Mouse (Mus musculus): ENCODE data around the gene Ddhd1. TPM values are rescaled to one million over a fixed set of nuclear protein-coding genes. Genes with fewer than 3 reads are reported as not detected.

The Ddhd1 gene
- total RNA-seq, 4 experiments from 2014 or later, result 81.4 to 86.2 (median 83.9) TPM

DNA sequence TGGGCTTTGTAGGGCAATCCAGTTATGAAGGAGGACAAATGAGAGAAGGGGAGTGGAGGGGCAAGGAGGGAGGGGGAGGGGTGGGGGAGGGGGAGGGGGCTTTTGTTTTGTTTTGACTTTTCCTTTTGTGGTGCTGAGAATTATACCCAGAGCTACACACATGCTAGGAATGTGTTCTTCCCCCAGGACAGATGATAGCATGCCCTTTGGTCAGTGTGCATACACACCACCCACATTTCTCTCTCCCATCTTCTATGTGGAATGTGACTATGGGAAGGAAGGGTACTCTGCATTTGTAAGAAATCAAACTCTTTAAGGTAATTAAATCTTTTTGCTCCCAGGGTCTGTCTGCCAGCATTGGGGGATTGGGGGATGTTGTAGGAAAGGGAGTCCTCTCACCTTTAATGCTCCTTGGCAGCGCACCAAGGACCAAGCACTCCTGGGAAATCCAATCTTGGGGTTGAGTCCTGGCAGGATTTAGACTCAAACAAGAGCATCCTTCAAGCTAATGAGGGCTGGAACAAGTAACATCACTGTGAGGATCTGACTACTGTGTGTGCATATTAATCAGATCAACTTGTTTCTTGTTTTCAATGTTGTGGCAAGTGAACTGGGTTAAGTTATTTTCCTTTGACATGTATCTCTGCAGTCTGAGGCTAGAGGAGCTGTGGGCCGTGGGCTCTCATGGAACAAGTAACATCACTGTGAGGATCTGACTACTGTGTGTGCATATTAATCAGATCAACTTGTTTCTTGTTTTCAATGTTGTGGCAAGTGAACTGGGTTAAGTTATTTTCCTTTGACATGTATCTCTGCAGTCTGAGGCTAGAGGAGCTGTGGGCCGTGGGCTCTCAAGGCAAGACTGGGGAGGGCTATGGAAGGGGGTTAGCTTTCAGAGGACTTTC is 76.8 kb downstream of the Ddhd1 start:
- DNase-seq (ENCODE audit: low spot score in 2 of 2), result peak; percentile 49 to 68

DNA sequence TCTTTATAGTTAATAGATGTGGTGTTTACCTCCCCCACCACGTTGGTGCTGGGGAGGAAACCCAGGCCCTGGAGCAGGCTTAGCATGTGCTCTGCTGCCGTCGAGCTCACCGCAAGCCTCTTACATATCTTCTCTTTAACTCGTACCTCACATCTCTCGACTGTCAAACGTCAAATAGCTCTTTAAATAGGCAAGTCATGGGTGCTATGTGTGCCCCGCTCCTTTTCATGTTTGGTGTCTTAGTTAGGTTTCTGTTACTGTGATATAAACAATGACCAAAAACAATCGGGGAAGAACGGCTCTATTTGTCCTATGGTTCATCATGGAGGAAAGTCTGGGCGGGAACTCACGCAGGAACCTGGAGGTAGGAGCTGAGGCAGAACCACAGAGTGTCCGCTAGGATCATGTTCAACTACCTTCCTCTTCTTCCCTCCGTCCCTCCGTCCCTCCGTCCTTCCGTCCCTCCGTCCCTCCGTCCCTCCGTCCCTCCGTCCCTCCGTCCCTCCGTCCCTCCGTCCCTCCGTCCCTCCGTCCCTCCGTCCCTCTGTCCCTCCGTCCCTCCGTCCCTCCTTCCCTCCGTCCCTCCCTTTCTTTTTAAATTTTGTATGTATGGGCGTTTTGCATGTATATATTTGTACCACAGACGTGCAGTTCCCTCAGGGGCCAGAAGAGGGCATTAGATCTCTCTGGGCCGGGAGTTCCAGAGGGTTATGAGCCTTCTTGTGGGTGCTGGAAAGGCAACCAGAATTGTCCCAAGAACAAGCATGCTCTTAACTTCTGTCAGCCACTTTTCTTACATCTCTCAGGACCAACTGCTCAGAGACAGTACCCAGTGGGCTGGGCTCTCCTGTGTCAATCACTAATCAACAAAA is 91.6 kb downstream of the Ddhd1 start:
- DNase-seq (ENCODE audit: low spot score in 2 of 2), result peak in 1 of 2 experiments; percentile 68

DNA sequence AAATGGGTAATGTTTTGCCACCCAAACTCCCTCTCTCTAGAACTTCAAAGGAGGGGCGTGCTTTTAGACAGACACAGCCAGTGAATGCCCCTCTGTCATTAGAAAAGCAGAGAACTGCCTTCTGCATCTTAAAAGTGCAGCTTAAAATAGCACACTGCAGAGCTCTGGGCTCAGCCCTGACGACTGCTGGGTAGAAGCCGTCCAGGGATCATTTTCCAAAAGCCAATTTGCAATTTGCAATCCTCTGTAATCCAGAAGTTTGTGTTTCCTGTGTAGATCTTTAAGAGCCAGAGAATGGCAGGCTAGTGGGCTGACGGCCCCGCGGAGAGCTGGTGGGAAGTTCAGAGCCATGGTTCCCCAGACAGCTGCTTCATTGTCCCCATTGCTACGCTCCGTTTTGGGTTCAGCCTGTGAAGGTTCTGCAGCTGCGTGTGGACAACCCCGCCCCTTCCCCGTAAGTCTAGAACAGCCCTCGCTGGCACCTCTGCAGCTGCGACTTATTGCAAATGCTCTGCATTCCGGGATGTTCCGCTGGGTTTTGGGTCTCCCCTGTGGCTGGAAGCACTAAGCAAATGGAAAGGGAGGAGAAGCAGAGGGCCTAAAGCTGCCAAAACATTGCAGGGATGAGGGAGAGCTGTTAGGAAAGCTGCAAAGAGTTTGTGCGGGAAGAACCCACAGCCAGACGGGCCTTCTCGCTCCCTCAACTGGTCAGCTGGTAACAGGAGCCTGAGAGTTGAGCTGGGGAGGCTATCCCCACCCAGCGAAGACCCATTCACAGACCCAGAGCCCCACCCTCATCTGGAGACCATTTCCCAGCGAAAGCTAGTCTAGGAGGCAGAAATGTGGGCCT is 92.5 kb downstream of the Ddhd1 start:
- peak; percentile 41 to 54 for DNase-seq (ENCODE audit: low spot score in 2 of 2)

DNA sequence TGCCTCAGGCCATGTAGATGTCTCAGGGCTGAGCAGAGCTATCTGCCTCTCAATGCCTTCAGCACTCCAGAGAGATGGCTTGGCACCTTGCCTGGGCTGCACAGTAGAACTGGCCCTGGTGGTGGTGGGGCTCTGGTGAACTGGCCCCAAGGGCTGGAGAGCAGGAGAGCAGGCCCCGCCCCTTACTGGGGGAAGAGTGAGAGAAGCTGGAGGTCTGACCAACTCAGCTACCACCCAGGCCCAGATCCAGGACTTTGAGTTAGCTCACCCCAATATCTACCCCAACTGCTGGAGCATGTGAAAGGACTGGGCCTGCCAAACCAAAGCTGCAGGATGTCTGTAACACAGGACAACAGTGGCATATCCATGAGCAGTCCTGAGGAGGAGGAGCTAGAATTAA is 94.4 kb downstream of the Ddhd1 start:
- DNase-seq (ENCODE audit: low spot score in 2 of 2), result peak in 1 of 2 experiments; percentile 41

DNA sequence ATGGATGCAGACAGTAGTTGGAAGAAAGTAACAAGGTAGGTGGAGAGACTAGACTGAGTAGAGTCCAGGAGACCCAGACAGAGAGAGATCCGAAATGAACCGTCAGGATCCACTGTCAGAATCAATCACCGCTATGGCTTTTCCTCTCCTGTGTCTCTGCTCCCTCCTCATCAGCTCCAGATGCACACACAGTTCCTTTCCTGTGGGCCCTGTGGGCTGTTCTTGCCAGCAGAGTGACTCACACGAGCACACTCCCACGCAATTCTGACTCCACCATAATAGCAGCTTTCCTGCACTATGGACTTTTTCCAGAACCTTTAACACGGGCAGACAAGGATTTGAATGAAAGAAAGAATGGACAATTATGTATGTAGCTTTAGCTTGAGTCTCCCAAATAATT is 96.3 kb downstream of the Ddhd1 start:
- peak; percentile 48 to 51 for DNase-seq (ENCODE audit: low spot score in 2 of 2)

DNA sequence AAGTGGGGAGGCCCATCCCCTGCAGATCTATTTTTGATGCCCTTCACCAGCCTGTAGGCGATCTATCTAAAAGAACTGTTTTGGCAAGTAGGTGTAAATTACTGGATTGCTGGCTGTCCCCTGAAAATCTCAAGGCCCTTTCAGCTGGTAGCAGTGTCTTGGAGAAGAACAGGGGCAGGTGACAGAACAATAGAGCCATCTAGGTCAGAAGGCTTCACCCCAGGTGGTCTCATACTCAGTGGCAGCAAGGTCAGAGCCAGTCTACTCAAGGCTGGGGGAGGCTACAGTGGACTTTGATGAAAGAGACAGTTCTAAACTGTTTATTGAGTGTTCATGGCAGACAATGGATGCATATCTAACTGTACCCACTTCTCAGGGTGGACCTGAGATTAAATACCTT is 98.9 kb downstream of the Ddhd1 start:
- no peak for DNase-seq (ENCODE audit: low spot score in 2 of 2)

DNA sequence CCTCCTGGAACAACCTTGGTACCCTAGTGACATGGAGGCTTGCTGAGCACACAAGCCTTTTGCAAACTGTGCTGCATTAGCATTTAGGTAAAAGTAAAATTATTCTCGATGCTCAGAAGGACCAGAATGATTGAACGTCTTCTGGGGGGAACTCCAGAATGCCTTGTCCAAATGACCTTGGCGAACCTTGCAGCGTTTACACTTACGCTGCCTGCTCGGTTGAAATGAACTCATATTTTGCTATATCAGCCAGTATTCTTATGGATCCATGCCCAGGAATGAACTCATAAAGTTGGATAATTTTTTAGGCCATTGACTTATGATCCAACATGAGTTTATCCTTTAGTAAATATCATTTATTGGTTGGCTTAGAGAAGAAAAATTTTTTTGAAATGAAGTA is 103.6 kb downstream of the Ddhd1 start:
- no peak for DNase-seq (ENCODE audit: low spot score in 2 of 2)

DNA sequence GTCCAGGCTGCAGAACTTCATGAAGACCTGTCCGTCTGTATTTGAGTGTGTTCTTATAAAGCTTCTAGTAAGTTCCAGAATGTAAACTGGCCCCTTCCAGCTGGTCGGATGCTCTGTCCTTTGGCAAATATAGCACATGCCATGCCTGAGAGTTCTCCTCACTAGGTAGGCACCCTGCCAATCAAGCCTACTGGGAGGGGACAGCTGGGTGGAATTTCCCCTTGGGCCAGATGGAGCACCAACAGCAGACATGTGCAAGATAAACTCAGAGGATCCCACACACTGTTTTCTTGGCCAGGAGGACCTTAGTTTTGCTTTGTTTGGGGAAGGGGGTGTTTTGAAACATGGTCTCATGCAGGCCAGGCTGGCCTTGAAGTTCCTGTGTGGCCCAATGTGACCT is 104.1 kb downstream of the Ddhd1 start:
- peak; percentile 74 to 75 for DNase-seq (ENCODE audit: low spot score in 2 of 2)

DNA sequence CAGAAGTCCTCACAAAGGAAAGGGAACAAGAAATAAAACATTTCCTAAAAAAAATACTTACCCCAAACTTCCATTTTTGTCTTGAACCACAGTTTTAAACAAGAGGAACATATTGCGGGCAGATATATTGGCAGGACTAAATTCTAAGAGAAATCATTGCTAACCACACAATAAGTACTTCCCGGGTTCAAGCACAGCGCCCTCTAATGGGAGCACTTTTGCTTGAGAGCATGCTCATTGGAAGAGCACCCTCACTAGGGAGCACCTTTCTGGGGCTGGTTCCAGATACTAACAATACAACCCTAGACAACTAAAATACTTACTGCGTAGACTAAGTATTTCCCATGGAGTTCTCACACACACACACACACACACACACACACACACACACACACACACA is 105.5 kb downstream of the Ddhd1 start:
- DNase-seq (ENCODE audit: low spot score in 2 of 2), result no peak

DNA sequence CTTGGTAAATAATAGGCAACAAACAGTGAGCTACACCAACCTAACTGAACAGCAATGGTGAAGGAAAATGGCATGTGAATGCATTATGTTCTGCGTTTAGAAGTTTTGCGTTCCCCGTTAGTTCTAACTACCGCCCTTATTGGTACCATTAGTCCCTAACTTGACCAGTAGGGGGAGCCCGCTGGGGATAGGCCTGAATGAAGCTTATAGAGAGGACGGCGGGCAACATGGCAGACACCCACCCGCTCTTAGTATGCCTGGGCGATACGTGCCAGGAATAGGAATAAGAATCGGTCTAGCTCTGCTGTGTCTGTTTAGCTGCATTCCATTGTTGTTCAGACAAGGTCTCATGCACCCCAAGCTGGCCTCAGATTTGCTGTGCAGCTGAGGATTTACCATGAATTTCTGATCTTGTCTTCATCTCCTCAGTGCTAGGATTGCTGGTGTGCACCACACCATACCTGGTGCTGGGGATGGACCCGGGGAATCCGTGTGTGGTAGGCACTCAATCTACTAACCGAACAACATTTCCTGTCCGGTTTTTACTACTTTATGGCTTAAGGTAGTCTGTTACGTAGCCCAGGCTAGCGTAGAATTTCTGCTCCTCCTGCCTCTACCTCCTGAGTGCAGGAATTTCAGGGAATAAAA is 106.7 kb downstream of the Ddhd1 start:
- DNase-seq (ENCODE audit: low spot score in 2 of 2), result peak in 1 of 2 experiments; percentile 38

DNA sequence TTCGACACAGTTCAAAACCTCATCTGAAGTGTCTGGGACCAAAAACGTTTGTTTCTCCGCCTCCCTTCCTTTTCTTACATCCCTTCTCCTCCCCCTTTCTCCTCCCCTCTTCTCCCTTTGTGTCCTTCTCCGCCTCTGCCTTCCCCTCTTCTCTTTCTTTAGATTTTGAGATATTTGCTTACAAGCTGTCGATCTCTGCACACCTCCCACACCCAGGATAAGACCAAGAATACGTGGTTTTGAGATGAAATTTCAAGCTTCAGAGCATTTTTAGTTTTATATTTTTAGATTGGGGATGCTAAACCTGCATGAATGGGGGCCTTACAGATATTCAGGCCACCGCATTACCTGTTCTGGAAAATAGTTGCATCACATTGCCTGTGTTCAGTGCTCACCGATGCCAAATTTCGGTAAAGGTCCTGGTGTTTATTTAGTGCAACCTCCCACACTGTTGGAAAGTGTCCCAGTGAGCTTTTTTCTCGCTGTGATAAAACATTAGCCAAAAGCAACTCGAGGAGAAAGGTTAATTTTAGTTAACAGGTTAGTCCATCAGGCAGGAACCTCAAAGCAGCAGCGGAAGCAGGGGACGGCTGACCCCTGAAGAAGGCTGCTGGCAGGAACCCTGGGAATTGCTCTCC is 107.8 kb downstream of the Ddhd1 start:
- DNase-seq (ENCODE audit: low spot score in 2 of 2), result no peak

DNA sequence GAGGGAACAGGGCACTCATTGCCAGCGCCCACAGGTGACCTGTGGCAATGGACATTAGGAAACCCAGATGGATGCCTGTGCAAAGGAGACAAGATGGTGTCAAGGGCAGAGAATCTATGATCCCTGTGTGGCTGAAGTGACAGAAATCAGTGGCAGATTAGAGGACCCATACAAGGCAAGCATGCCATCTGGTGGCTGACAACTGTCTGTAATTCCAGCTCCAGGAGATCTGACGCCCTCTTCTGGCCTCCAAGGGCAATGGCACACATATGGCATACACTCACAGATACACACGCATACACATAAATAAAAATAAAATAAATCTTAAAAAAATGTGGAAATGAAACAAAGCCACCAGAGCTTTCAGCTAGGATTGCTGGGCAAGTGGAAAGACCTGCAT is 109.8 kb downstream of the Ddhd1 start:
- DNase-seq (ENCODE audit: low spot score in 2 of 2), result no peak

DNA sequence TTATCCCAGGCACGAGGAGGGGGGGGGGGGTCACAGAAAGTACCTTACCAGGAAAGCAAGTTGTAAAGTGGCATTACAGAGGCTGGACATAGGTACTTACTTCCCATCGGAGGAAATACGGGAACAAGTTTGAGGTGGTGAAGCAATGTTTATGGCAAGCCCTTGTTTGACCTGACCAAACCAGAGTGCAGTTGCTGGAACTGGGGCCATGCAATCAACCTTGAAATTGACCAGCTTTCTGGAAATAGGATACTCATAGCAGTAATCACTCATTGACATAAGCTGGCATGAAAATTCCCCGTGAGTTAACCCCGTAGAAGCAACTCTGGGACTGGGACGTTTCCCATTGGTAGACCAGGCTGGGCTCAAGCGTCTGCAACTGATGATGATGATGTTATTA is 113.0 kb downstream of the Ddhd1 start:
- DNase-seq (ENCODE audit: low spot score in 2 of 2), result no peak

DNA sequence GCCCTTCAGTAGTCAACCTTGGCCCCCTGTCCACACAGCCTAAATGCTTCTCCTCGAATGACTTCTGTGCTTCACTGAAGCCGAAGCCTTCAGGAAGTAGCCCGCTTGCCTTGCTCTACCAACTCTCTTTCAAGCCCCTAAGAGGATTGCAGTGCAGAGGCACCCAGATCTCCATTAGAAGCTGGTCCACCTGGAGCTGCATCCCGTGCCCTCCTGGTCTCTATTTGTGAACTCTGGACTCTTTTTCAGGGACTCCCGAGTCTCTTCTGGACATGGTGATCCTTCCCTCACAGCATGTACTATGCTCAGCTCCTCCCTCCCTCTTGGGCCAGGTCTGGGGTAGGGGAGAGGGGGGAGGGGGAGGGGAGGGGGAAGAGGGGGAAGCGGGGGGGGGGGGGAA is 113.9 kb downstream of the Ddhd1 start:
- no peak for DNase-seq (ENCODE audit: low spot score in 2 of 2)

DNA sequence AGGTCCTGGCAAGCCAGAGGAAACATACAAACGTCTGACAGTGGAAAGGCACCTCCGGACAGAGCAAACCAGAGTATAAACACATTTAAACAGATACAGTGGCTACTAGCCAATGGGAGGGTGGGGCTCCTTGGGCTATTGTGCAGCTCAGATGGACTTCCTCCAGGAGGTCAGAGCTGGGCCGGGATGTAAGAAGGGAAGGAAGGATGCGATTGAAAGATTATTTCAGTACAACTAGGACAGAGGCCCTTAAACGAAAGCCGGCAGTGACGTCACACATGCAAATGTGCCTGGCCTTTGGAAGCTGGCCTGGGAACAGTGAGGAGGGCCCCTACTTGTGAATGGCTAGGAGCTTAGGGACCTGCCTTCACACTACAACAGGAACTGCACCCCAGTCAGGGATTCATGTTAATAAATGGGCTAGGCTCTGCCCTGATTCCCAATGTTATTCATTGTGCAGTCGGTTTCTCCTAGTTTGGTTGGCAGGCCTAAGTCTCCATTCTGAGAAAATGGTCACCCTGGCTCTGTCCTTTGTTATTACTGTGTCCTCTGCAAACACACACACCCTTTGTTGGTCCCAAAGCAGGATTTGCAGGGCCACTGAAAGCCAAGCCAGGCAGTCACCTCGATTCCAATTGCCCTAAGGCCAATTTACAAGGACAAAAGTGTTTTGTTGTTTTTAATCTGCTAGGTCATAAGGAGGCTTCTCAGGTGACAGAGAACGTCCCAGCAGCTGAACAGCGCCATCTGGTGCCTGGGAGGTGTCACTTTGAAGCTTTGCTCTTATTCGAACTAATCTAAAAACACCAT is 118.1 kb downstream of the Ddhd1 start:
- DNase-seq (ENCODE audit: low spot score in 2 of 2), result peak; percentile 72 to 77

Measured in layer of hippocampus, adult 8-10 months (tissue).